Mouse (Mus musculus) midbrain, embryonic 10.5 days (tissue): ENCODE measurements around the gene Zfp362. TPM values are rescaled to one million over a fixed set of nuclear protein-coding genes. Genes with fewer than 3 reads are reported as not detected.

ENCODE experiments used
- DNase-seq: peaks from one replicate; pipeline ENCODE4 v3.0.0-alpha.2; 2017; ENCODE audit warnings: low spot score
- H3K27ac ChIP-seq: fragments of 300-500 bp; sonication (generic); replicated peaks from 2 replicates; pipeline ENCODE4 v1.5.1; 2016; ENCODE audit warnings: mild to moderate bottlenecking
- H3K27me3 ChIP-seq: fragments of 300-500 bp; sonication (generic); 2 replicates; pipeline ENCODE4 v1.6.1; 2016; ENCODE audit warnings: low read depth, mild to moderate bottlenecking; ENCODE audit not compliant: poor library complexity, severe bottlenecking
- H3K36me3 ChIP-seq: fragments of 300-500 bp; sonication (generic); 2 replicates; pipeline ENCODE4 v1.6.1; 2016; ENCODE audit warnings: mild to moderate bottlenecking, moderate library complexity
- H3K4me1 ChIP-seq: fragments of 300-500 bp; sonication (generic); 2 replicates; pipeline ENCODE4 v1.6.1; 2016
- H3K4me3 ChIP-seq: fragments of 300-500 bp; sonication (generic); 2 replicates; pipeline ENCODE4 v1.5.1; 2016; ENCODE audit warnings: mild to moderate bottlenecking, moderate library complexity
- H3K9me3 ChIP-seq: fragments of 300-500 bp; sonication (generic); replicated peaks from 2 replicates; pipeline ENCODE4 v1.6.1; 2016; ENCODE audit warnings: mild to moderate bottlenecking
- WGBS: fragments of 180-500 bp; shearing (Covaris S2); methylation state at CpG from one replicate; pipeline ENCODE4 v1.1.7; 2016; 5-methylcytosine and 5-hydroxymethylcytosine counted together
- polyA plus RNA-seq: library from polyadenylated mRNA; unstranded; fragments of >200 nt; fragmentation: Nextera tagmentation; extraction: Ambion mirVana; gene quantifications from 2 replicates; pipeline ENCODE4 v1.2.1, GENCODE M21; 2016

Zfp362 gene
- polyA plus RNA-seq, 1 experiment from 2014 or later = 36.5 TPM

GRCm38 (mm10) chr4:128769569-128770355 lies 36.1 kb downstream of the Zfp362 start:
- WGBS = 91% methylated on average over 13 of the region's 13 CpGs
- no peak for DNase-seq
- H3K36me3 ChIP-seq = peaks cover 36% of the 10 kb centered on the region
- no peak overlapping the region for H3K4me3 ChIP-seq
- no peaks in the 10 kb centered on the region for H3K9me3 ChIP-seq
- H3K4me1 ChIP-seq = peaks cover 9% of the 10 kb centered on the region
- H3K27me3 ChIP-seq = no peaks in the 10 kb centered on the region
- no peak overlapping the region for H3K27ac ChIP-seq

- whole genome bisulfite sequencing = 84% methylated on average over 13 of the region's 13 CpGs
- Histone ChIP-seq H3K4me3 (no peak overlapping the region), H3K36me3 (peaks cover 21% of the 10 kb centered on the region), H3K9me3 (peaks cover 7% of the 10 kb centered on the region; the same call in 1 of the 2 replicates), H3K27ac (no peak overlapping the region), H3K27me3 (no peaks in the 10 kb centered on the region), H3K4me1 (peaks cover 9% of the 10 kb centered on the region)
- no peak for DNase-seq
Measured at GRCm38 (mm10) chr4:128768120-128768519, 37.7 kb downstream of the Zfp362 start.

- Histone ChIP-seq H3K4me3 (no peak overlapping the region), H3K27ac (no peak overlapping the region), H3K27me3 (no peaks in the 10 kb centered on the region), H3K36me3 (peaks cover 13% of the 10 kb centered on the region), H3K9me3 (peaks cover 10% of the 10 kb centered on the region; the same call in 1 of the 2 replicates), H3K4me1 (peaks cover 9% of the 10 kb centered on the region)
- 94% methylated on average over 20 of the region's 20 CpGs for WGBS
- DNase-seq = no peak
Measured at GRCm38 (mm10) chr4:128766929-128767328, 38.9 kb downstream of the Zfp362 start.

DNA sequence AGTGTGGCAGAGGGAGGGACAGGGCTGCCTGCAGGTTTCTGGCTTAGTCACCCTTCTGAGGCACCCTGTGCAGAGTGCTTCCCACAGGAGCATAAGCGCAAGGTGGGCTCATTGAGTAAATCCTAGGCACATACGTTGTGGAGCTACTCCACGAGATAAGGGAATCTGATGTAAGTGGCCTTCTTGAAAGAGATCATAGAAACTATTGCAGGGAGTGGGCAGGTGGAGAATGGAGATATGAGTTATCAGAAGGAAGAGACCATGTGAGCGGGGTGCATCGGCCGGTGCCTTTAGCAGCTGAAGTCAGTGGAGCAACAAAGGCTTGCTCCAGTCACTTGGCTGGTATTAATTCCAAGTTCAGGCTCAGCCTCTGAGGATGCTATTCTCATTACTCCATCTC lies 45.8 kb downstream of the Zfp362 start:
- Histone ChIP-seq H3K27me3 (no peaks in the 10 kb centered on the region), H3K4me3 (no peak overlapping the region), H3K4me1 (peaks cover 12% of the 10 kb centered on the region), H3K27ac (no peak overlapping the region), H3K9me3 (peaks cover 10% of the 10 kb centered on the region; the same call in 1 of the 2 replicates), H3K36me3 (peaks cover 11% of the 10 kb centered on the region)
- WGBS = 96% methylated on average over 6 of the region's 6 CpGs
- DNase-seq = no peak

DNA sequence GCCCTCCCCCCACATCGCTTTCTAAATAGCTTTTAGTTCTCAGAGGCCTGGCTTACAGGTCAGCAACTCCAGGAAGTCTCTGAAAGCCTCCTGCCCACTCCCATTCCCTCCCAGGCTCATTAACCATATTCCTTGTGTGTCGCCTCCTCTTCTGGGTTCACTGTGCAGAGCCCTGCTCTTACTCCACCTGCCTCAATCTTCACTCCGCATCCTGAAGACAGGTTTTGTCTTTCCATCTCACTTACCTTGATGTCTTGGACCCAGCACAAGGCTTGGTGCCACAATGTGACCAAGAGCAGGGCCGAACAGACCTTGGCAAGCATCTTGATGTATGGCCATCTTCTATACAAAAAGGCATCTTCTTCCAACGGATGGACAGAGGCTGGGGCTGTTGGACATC lies 46.6 kb downstream of the Zfp362 start:
- H3K36me3 ChIP-seq = peaks cover 17% of the 10 kb centered on the region
- no peaks in the 10 kb centered on the region for H3K27me3 ChIP-seq
- H3K4me1 ChIP-seq = peaks cover 14% of the 10 kb centered on the region
- no peak for DNase-seq
- H3K4me3 ChIP-seq = no peak overlapping the region
- no peak overlapping the region for H3K27ac ChIP-seq
- peaks cover 10% of the 10 kb centered on the region; the same call in 1 of the 2 replicates for H3K9me3 ChIP-seq
- WGBS = 89% methylated on average over 5 of the region's 5 CpGs

GRCm38 (mm10) chr4:128755900-128756299 lies 49.9 kb downstream of the Zfp362 start:
- peaks cover 21% of the 10 kb centered on the region for H3K4me1 ChIP-seq
- no peak overlapping the region for H3K4me3 ChIP-seq
- no peaks in the 10 kb centered on the region for H3K9me3 ChIP-seq
- peaks cover 45% of the 10 kb centered on the region for H3K36me3 ChIP-seq
- no peaks in the 10 kb centered on the region for H3K27me3 ChIP-seq
- DNase-seq = no peak
- 80% methylated on average over 7 of the region's 7 CpGs for WGBS
- peak overlapping the region; percentile 63 for H3K27ac ChIP-seq

DNA sequence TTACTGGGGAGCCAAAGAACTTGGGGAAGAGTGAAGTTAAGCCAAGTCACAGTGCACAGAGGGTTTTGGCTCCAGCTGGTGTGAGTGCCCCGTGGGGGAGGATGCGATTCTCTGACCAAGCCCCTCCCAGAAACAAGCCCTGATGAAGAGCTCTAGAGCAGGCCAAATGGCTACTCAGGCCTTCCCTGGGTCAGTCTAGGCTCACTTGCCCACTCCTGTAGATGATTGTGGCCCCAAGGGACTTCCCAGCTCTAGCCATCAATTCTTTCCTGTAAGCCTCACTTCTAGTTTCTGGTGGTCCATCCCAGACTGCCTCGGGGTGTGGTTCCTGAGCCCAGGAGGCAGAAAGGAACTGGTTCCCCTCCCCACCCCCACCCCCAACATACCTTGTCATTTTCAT lies 50.8 kb downstream of the Zfp362 start, which contains the start of gene A3galt2:
Gene A3galt2, plus strand, starts transcription at position 301 of the 400 bp plus-strand sequence.
- Histone ChIP-seq H3K4me1 (peaks cover 21% of the 10 kb centered on the region), H3K27ac (peak within 1 kb of the TSS; percentile 63), H3K27me3 (no peaks in the 10 kb centered on the region), H3K4me3 (no peak within 1 kb of the TSS), H3K9me3 (no peaks in the 10 kb centered on the region), H3K36me3 (peaks cover 53% of the 10 kb centered on the region)
- DNase-seq = no peak
- 81% methylated on average over 3 of the region's 3 CpGs for WGBS

DNA sequence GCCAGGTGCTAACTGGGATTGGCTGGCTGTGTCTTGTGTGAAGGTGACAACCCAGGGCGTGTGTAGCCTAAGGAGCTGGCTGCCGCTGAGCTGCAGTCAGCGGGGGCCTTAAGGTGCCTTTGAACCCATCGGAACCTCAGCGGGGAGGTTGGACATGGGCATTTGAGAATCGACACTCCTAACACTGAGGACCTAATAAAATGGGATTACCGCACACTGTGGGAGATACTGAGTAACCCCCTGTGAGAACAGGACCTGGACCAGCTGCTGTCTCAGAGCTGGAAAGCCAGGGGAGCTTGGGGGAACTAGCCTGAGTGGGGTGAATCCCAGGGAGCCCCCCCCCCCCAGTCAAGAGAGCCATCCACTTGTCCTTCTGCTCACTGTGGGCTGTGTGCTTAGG lies 52.3 kb downstream of the Zfp362 start:
- H3K4me1 ChIP-seq = peaks cover 21% of the 10 kb centered on the region
- H3K36me3 ChIP-seq = peaks cover 68% of the 10 kb centered on the region
- DNase-seq = no peak
- peak overlapping the region; percentile 28; the same call in 1 of the 2 replicates for H3K27ac ChIP-seq
- no peak overlapping the region for H3K4me3 ChIP-seq
- WGBS = 91% methylated on average over 7 of the region's 7 CpGs
- H3K9me3 ChIP-seq = no peaks in the 10 kb centered on the region
- H3K27me3 ChIP-seq = no peaks in the 10 kb centered on the region

- DNase-seq = no peak
- H3K4me1 ChIP-seq = peaks cover 21% of the 10 kb centered on the region
- peaks cover 82% of the 10 kb centered on the region for H3K36me3 ChIP-seq
- no peaks in the 10 kb centered on the region for H3K27me3 ChIP-seq
- WGBS = 92% methylated on average over 13 of the region's 13 CpGs
- no peak overlapping the region for H3K27ac ChIP-seq
- no peaks in the 10 kb centered on the region for H3K9me3 ChIP-seq
- H3K4me3 ChIP-seq = no peak overlapping the region
Measured at GRCm38 (mm10) chr4:128752031-128752757, 53.7 kb downstream of the Zfp362 start.

DNA sequence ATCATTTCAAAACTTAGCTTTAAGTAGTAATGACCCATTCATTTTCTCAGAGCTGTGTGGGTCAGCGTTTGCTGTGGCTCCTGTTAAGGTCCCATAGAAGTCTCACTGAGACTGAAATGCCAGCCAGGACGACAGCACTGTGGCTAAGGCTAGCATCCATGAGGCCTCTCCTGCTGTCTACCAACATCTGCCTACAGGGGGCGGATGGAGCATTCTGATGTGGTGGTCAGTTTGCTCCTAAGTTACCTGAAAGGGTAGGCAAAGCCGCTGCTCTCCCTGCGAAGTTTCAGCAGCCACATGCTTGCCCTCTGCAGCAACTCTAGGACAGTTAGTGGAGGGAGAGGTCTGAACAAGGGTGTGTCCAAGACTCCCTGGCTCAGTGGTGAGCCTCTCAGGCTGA lies 54.8 kb downstream of the Zfp362 start:
- no peak for DNase-seq

DNA sequence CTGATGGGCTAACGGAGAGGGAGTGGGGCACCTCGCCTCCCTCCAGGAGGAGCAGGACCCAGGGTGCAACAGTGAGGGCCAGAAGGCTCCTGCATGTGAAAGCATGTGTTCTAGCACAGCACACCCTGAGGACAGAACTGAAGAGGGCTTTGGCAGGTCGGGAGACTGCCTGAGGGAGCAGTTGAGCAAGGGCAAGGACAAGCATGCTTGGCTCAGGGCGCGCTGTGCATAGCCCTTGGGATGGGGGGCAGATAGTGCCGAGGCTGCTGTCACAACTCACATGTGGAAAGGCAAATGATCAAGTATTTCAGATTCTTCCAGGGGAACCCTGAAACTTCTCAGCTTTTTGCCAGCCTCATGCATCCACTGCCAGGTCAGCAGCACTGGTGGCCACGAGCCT lies 57.5 kb downstream of the Zfp362 start:
- Histone ChIP-seq H3K27ac (no peak overlapping the region), H3K4me3 (no peak overlapping the region), H3K36me3 (peaks cover 100% of the 10 kb centered on the region), H3K9me3 (no peaks in the 10 kb centered on the region), H3K27me3 (no peaks in the 10 kb centered on the region), H3K4me1 (0 out of 2 replicates have a peak, but pooled peaks cover 6% of the 10 kb centered on the region)
- 96% methylated on average over 7 of the region's 7 CpGs for WGBS
- DNase-seq = no peak

More for the DNA sequence above, 54.8 kb downstream of the Zfp362 start:
- Histone ChIP-seq H3K27ac (no peak overlapping the region), H3K4me1 (peaks cover 18% of the 10 kb centered on the region), H3K36me3 (peaks cover 94% of the 10 kb centered on the region), H3K4me3 (no peak overlapping the region), H3K9me3 (no peaks in the 10 kb centered on the region), H3K27me3 (no peaks in the 10 kb centered on the region)
- 69% methylated on average over 5 of the region's 5 CpGs for WGBS

GRCm38 (mm10) chr4:128747614-128748270 lies 58.1 kb downstream of the Zfp362 start:
- WGBS = 95% methylated on average over 22 of the region's 22 CpGs
- peaks cover 100% of the 10 kb centered on the region for H3K36me3 ChIP-seq

More at GRCm38 (mm10) chr4:128747614-128748270, 58.1 kb downstream of the Zfp362 start:
- Histone ChIP-seq H3K9me3 (no peaks in the 10 kb centered on the region), H3K4me1 (peaks cover 11% of the 10 kb centered on the region), H3K27ac (no peak overlapping the region), H3K27me3 (no peaks in the 10 kb centered on the region), H3K4me3 (no peak overlapping the region)
- DNase-seq = no peak
